Mouse (Mus musculus) midbrain, embryonic 15.5 days (tissue): ENCODE measurements at regions not wholly inside any gene's neighbourhood (a gene's known extent, or its start where the extent isn't known, plus 50 kb on each side); places are given as distances from the start of the nearest gene placed in this dataset.

Experiments used
- ATAC-seq: fragments of 200-750 bp; cut with Nextera tagmentation; replicated peaks from 2 replicates; pipeline ENCODE4 v1.8.0; 2017; ENCODE audit warnings: moderate TSS enrichment
- H3K27ac ChIP-seq: fragments of 300-500 bp; sonication (generic); 2 replicates; pipeline ENCODE4 v1.5.1; 2015; ENCODE audit warnings: mild to moderate bottlenecking, inconsistent platforms
- H3K27me3 ChIP-seq: fragments of 300-500 bp; sonication (generic); replicated peaks from 2 replicates; pipeline ENCODE4 v1.6.1; 2015; ENCODE audit warnings: inconsistent platforms
- H3K36me3 ChIP-seq: fragments of 300-500 bp; sonication (generic); replicated peaks from 2 replicates; pipeline ENCODE4 v1.6.1; 2015; ENCODE audit warnings: inconsistent platforms
- H3K4me1 ChIP-seq: fragments of 300-500 bp; sonication (generic); 2 replicates; pipeline ENCODE4 v1.6.1; 2015; ENCODE audit warnings: inconsistent platforms
- H3K4me2 ChIP-seq: fragments of 300-500 bp; sonication (generic); 2 replicates; pipeline ENCODE4 v1.6.1; 2015; ENCODE audit warnings: inconsistent platforms, mild to moderate bottlenecking, moderate library complexity
- H3K4me3 ChIP-seq: fragments of 300-500 bp; sonication (generic); 2 replicates; pipeline ENCODE4 v1.5.1; 2015; ENCODE audit warnings: mild to moderate bottlenecking, inconsistent platforms
- H3K9ac ChIP-seq: fragments of 300-500 bp; sonication (generic); 2 replicates; pipeline ENCODE4 v1.6.1; 2015; ENCODE audit warnings: mild to moderate bottlenecking, inconsistent platforms
- H3K9me3 ChIP-seq: fragments of 300-500 bp; sonication (generic); 2 replicates; pipeline ENCODE4 v1.6.1; 2016; ENCODE audit warnings: inconsistent platforms
- WGBS: fragments of 180-500 bp; shearing (Covaris S2); methylation state at CpG from one replicate; pipeline ENCODE4 v1.1.7; 2015; ENCODE audit warnings: mixed read lengths; 5-methylcytosine and 5-hydroxymethylcytosine counted together

DNA sequence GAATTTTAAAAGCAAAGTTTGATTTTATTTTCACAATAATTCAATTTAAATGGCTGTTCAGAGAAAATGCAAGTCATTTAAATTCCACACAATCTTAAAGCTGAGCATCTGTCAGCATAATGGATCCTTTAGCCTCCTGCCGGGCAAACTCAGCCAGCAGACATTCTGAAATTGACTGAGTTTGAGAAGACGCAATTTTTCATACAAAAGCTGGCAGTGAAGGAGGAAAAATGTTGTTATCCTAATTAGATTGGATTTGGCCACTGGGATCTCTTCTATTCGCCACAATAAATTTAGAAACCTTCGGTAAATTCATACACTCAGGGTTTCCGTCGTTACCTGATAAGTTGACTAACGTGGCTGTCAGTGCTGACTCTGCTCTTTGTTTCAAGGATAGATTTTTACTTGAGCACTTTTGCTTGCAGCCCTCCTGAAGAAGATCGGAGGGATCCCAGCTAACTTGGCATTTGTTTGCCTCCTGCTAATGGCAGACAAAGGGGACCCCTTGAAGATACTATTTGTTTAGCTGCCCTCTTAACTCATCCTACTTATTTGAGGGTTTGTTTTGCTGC lies 244.9 kb upstream of the Fsip2 start:
- Histone ChIP-seq H3K4me2 (peak overlapping the region; percentile 46), H3K27me3 (no peaks in the 10 kb centered on the region), H3K4me1 (no peaks in the 10 kb centered on the region), H3K9ac (0 out of 2 replicates have a peak overlapping the region, but pooled peaks have one; percentile 20), H3K36me3 (no peaks in the 10 kb centered on the region), H3K27ac (peak overlapping the region; percentile 53; the same call in 1 of the 2 replicates), H3K4me3 (peak overlapping the region; percentile 25), H3K9me3 (no peaks in the 10 kb centered on the region)
- ATAC-seq = peak; percentile 60; the same call in 1 of the 2 replicates
- 15% methylated on average over 8 of the region's 8 CpGs for WGBS

DNA sequence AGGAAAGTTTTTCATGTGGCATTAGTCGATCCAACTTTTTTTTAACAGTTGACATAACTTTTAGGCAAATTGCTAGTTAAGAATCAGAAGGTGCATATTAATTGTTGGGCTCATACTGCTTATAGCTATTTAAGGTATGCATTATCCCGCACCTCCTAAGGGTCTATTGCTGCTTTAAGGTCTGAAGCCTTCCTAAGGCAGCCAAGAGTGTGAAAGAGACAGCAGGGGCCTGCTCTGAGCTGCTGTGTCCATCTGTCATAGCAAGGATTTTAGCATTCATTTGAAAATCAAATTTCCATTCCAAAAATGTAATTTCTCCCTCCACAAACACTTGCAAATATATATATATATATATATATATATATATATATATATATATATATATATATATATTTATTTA lies 241.6 kb upstream of the Fsip2 start:
- no peak for ATAC-seq
- H3K4me3 ChIP-seq = no peak overlapping the region
- WGBS = 70% methylated on average over 2 of the region's 2 CpGs
- H3K4me1 ChIP-seq = no peaks in the 10 kb centered on the region
- H3K27me3 ChIP-seq = no peaks in the 10 kb centered on the region
- H3K4me2 ChIP-seq = no peak overlapping the region
- no peak overlapping the region for H3K27ac ChIP-seq
- H3K9me3 ChIP-seq = no peaks in the 10 kb centered on the region
- no peaks in the 10 kb centered on the region for H3K36me3 ChIP-seq
- no peak overlapping the region for H3K9ac ChIP-seq

DNA sequence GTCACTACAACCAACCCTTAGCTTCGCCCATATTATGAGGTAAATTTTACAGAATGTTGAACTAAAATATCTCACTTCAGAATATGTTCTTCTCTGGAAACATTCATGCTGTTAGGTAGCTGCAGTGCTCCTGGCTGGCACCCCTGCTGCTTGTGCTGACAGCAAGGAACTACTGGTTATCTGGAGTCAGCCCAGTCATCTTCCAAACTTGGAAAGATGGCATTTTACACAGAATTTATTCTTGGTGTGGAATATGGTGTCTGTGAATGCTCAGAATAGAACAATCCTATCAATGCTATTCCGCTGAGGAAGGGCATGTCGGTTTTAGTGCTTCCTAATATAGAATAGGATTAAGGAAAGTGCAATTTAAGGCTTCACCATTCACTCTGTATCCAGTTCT lies 227.7 kb upstream of the Fsip2 start:
- no peak for ATAC-seq

More for the DNA sequence above, 227.7 kb upstream of the Fsip2 start:
- Histone ChIP-seq H3K4me3 (no peak overlapping the region), H3K4me2 (no peak overlapping the region), H3K4me1 (no peaks in the 10 kb centered on the region), H3K9me3 (no peaks in the 10 kb centered on the region), H3K36me3 (no peaks in the 10 kb centered on the region), H3K27me3 (no peaks in the 10 kb centered on the region), H3K27ac (no peak overlapping the region), H3K9ac (no peak overlapping the region)
- 78% methylated on average over 3 of the region's 3 CpGs for WGBS
